Mouse (Mus musculus) mesoderm, embryonic 11.5 days (tissue): ENCODE data around the gene Supt3.

ENCODE experiments used
- DNase-seq: peaks from one replicate; pipeline ENCODE4 v3.0.0-alpha.2; 2012; ENCODE audit warnings: low read depth, low spot score

Supt3 gene

GRCm38 (mm10) chr17:44782366-44782765 is 5.4 kb downstream of the Supt3 start:
- no peak for DNase-seq

- DNase-seq = no peak
These were observed 6.2 kb downstream of the Supt3 start for GRCm38 (mm10) chr17:44783143-44783542.

- no peak for DNase-seq
These were observed 12.2 kb downstream of the Supt3 start for GRCm38 (mm10) chr17:44788982-44789747.

- DNase-seq = no peak
These were observed 15.4 kb downstream of the Supt3 start for GRCm38 (mm10) chr17:44792218-44792917.

GRCm38 (mm10) chr17:44797331-44797730 is 20.4 kb downstream of the Supt3 start:
- DNase-seq = no peak

GRCm38 (mm10) chr17:44807031-44807430 is 30.1 kb downstream of the Supt3 start:
- no peak for DNase-seq

- DNase-seq = no peak
These were observed 37.7 kb downstream of the Supt3 start, which contains the start of gene Runx2 for GRCm38 (mm10) chr17:44814508-44815175. TSS of gene Runx2 (minus strand) at chr17:44814797.

- no peak for DNase-seq
These were observed 41.9 kb downstream of the Supt3 start for GRCm38 (mm10) chr17:44818825-44819224.

GRCm38 (mm10) chr17:44819816-44820215 is 42.9 kb downstream of the Supt3 start:
- no peak for DNase-seq

GRCm38 (mm10) chr17:44821940-44822339 is 45.0 kb downstream of the Supt3 start:
- no peak for DNase-seq

- no peak for DNase-seq
These were observed 50.2 kb downstream of the Supt3 start for GRCm38 (mm10) chr17:44827124-44827523.

GRCm38 (mm10) chr17:44827964-44828363 is 51.0 kb downstream of the Supt3 start:
- no peak for DNase-seq

- no peak for DNase-seq
These were observed 52.6 kb downstream of the Supt3 start for GRCm38 (mm10) chr17:44829587-44829986.

GRCm38 (mm10) chr17:44831201-44831600 is 54.2 kb downstream of the Supt3 start:
- no peak for DNase-seq

GRCm38 (mm10) chr17:44842184-44842583 is 65.2 kb downstream of the Supt3 start:
- DNase-seq = no peak

- no peak for DNase-seq
These were observed 86.2 kb downstream of the Supt3 start for GRCm38 (mm10) chr17:44863165-44863564.

- no peak for DNase-seq
These were observed 116.6 kb downstream of the Supt3 start for GRCm38 (mm10) chr17:44893592-44893991.

GRCm38 (mm10) chr17:44943536-44944090 is 166.7 kb downstream of the Supt3 start:
- DNase-seq = no peak

- DNase-seq = no peak
These were observed 168.4 kb downstream of the Supt3 start for GRCm38 (mm10) chr17:44945333-44945732.

- DNase-seq = no peak
These were observed 171.4 kb downstream of the Supt3 start for GRCm38 (mm10) chr17:44948321-44948720.

GRCm38 (mm10) chr17:44956671-44957070 is 179.7 kb downstream of the Supt3 start:
- DNase-seq = peak; percentile 11
